Mouse (Mus musculus) MN1 (cell line): ENCODE measurements around the gene Zc3h18.

Experiments used
- DNase-seq: peaks from one replicate; pipeline ENCODE4 v3.0.0-alpha.2; 2016; ENCODE audit warnings: low spot score

Zc3h18 gene

GRCm38 (mm10) chr8:122376365-122377231 is at the start of gene Zc3h18:
Zc3h18 (plus strand) TSS chr8:122376609.
- peak; percentile 100 for DNase-seq

GRCm38 (mm10) chr8:122329072-122329471 is 47.3 kb upstream of the Zc3h18 start:
- DNase-seq: peak; percentile 47

GRCm38 (mm10) chr8:122329553-122330239 is 46.7 kb upstream of the Zc3h18 start:
- DNase-seq: peak; percentile 53

- no peak for DNase-seq
Observed at GRCm38 (mm10) chr8:122330446-122331133, 45.8 kb upstream of the Zc3h18 start.

GRCm38 (mm10) chr8:122331134-122331523 is 45.3 kb upstream of the Zc3h18 start:
- DNase-seq: no peak

GRCm38 (mm10) chr8:122332753-122333506 is 43.5 kb upstream of the Zc3h18 start:
- DNase-seq: peak; percentile 92

GRCm38 (mm10) chr8:122333531-122333930 is 42.9 kb upstream of the Zc3h18 start:
- no peak for DNase-seq

- DNase-seq: no peak
Observed at GRCm38 (mm10) chr8:122334791-122335490, 41.5 kb upstream of the Zc3h18 start.

- no peak for DNase-seq
Observed at GRCm38 (mm10) chr8:122335638-122336250, 40.7 kb upstream of the Zc3h18 start.

- no peak for DNase-seq
Observed at GRCm38 (mm10) chr8:122336251-122336910, 40.0 kb upstream of the Zc3h18 start.

- DNase-seq: no peak
Observed at GRCm38 (mm10) chr8:122338852-122339251, 37.6 kb upstream of the Zc3h18 start.

- no peak for DNase-seq
Observed at GRCm38 (mm10) chr8:122340761-122341160, 35.6 kb upstream of the Zc3h18 start.

GRCm38 (mm10) chr8:122341790-122342189 is 34.6 kb upstream of the Zc3h18 start:
- no peak for DNase-seq

- peak; percentile 84 for DNase-seq
Observed at GRCm38 (mm10) chr8:122342362-122342761, 34.0 kb upstream of the Zc3h18 start.

GRCm38 (mm10) chr8:122342806-122343209 is 33.6 kb upstream of the Zc3h18 start:
- peak; percentile 80 for DNase-seq

GRCm38 (mm10) chr8:122343341-122343740 is 33.1 kb upstream of the Zc3h18 start:
- DNase-seq: no peak

- peak; percentile 86 for DNase-seq
Observed at GRCm38 (mm10) chr8:122343758-122344157, 32.7 kb upstream of the Zc3h18 start.

GRCm38 (mm10) chr8:122344219-122344618 is 32.2 kb upstream of the Zc3h18 start:
- DNase-seq: peak; percentile 44

GRCm38 (mm10) chr8:122345181-122346095 is 31.0 kb upstream of the Zc3h18 start:
- no peak for DNase-seq
